Mouse (Mus musculus): ENCODE data around the gene Agk. TPM values are rescaled to one million over a fixed set of nuclear protein-coding genes. Genes with fewer than 3 reads are reported as not detected.

The Agk gene
- polyA plus RNA-seq, 1 experiment from 2014 or later, result 48.7 TPM

DNA sequence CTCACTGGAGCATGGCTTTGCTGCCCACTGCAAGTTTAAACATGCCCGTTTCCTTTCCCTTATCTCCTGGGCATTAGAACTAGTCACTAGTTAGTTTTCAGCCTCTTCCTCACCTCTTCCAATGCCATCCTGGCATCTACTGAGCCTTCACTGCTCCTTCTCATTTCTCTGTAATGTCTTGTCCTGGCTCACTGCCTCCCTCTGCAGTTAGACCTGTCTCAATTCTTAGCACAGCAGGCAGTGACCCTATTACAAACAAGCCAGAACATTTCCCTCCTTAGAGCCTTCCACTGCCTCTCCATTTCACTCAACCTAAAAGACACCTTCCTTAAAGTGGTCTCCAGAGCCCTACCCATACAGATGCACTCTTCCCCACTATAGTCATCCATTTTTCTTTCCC lies 66.0 kb downstream of the Agk start:
- 88% methylated on average over 1 of the region's 1 CpGs for WGBS
- Histone ChIP-seq H3K4me1 (replicated peaks; ENCODE audit: control insufficient read depth, insufficient read depth, low read length) (no peaks in the 10 kb centered on the region), H3K36me3 (ENCODE audit: control insufficient read depth, insufficient read depth, low read length) (no peaks in the 10 kb centered on the region; the same call in 1 of the 2 replicates)

DNA sequence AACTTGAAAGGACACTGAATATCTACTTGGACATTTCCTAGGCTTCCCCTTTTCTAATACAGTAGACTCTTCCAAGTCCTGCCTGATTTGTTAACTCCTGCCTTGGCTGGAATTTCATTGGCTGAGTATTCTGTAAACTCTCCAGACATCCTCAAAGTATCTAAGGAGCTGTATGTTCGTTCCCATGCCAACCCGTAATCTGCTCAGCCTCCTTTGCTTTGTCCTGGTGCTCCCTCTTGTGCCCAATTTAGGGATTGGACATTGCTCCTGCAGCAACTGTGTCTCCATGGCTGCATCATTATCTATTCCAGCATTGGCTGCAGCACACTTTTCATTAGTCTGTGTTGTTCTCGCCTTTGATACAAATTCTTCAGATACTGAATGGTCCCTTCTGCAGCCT lies 68.2 kb downstream of the Agk start:
- no peak overlapping the region for H3K4me2 ChIP-seq (ENCODE audit: low read depth, low read length, severe bottlenecking)
- H3K27me3 ChIP-seq (ENCODE audit: control insufficient read depth, insufficient read depth, low read length), result no peaks in the 10 kb centered on the region
- no peak overlapping the region for H3K4me3 ChIP-seq (ENCODE audit: low read depth, low read length)
- no peak overlapping the region for H3K9ac ChIP-seq (ENCODE audit: low read length)
- DNase-seq (ENCODE audit: low spot score) (peak; percentile 81), ATAC-seq (replicated peaks; ENCODE audit: low FRiP score) (peak; percentile 94)
- H3K9me3 ChIP-seq (ENCODE audit: control insufficient read depth, low read length), result no peaks in the 10 kb centered on the region
- H3K4me1 ChIP-seq (replicated peaks; ENCODE audit: control insufficient read depth, insufficient read depth, low read length), result no peaks in the 10 kb centered on the region
- H3K36me3 ChIP-seq (ENCODE audit: control insufficient read depth, insufficient read depth, low read length), result no peaks in the 10 kb centered on the region
- no peak overlapping the region for H3K27ac ChIP-seq (ENCODE audit: low read depth, low read length)
- WGBS, result 22% methylated on average over 3 of the region's 3 CpGs

More for the DNA sequence above, 66.0 kb downstream of the Agk start:
- Histone ChIP-seq H3K9ac (ENCODE audit: low read length) (no peak overlapping the region), H3K27ac (ENCODE audit: low read depth, low read length) (no peak overlapping the region), H3K9me3 (ENCODE audit: control insufficient read depth, low read length) (no peaks in the 10 kb centered on the region), H3K4me3 (ENCODE audit: low read depth, low read length) (no peak overlapping the region), H3K27me3 (ENCODE audit: control insufficient read depth, insufficient read depth, low read length) (no peaks in the 10 kb centered on the region), H3K4me2 (ENCODE audit: low read depth, low read length, severe bottlenecking) (no peak overlapping the region)
- ATAC-seq (replicated peaks; ENCODE audit: low FRiP score) (no peak), DNase-seq (ENCODE audit: low spot score) (no peak)

DNA sequence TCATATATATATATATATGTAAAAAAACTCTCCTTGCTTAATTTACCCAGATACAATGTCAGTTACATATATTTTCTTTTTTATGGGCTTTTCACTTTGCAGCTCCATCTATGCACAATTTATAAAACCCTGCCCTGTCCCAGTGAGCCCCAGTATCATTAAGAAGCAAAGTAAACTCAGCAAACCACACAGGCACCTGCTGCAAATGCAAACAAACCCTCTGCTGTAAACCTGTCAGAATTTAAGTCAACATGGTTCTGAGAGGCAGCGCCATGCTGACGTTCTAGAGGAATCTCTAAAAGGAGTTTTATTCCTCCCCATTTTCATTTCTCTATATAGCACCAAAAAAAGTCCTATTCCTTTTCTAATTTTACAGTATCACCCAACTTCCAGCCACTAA lies 77.1 kb downstream of the Agk start:
- Histone ChIP-seq H3K36me3 (ENCODE audit: control insufficient read depth, insufficient read depth, low read length) (no peaks in the 10 kb centered on the region; the same call in 1 of the 2 replicates), H3K4me3 (ENCODE audit: low read depth, low read length) (no peak overlapping the region), H3K27me3 (ENCODE audit: control insufficient read depth, insufficient read depth, low read length) (no peaks in the 10 kb centered on the region), H3K4me1 (replicated peaks; ENCODE audit: control insufficient read depth, insufficient read depth, low read length) (no peaks in the 10 kb centered on the region), H3K27ac (ENCODE audit: low read depth, low read length) (no peak overlapping the region), H3K4me2 (ENCODE audit: low read depth, low read length, severe bottlenecking) (no peak overlapping the region), H3K9me3 (ENCODE audit: control insufficient read depth, low read length) (no peaks in the 10 kb centered on the region), H3K9ac (ENCODE audit: low read length) (no peak overlapping the region)
- no peak for DNase-seq (ENCODE audit: low spot score)
- WGBS, result 93% methylated on average over 2 of the region's 2 CpGs
- ATAC-seq (replicated peaks; ENCODE audit: low FRiP score), result no peak

DNA sequence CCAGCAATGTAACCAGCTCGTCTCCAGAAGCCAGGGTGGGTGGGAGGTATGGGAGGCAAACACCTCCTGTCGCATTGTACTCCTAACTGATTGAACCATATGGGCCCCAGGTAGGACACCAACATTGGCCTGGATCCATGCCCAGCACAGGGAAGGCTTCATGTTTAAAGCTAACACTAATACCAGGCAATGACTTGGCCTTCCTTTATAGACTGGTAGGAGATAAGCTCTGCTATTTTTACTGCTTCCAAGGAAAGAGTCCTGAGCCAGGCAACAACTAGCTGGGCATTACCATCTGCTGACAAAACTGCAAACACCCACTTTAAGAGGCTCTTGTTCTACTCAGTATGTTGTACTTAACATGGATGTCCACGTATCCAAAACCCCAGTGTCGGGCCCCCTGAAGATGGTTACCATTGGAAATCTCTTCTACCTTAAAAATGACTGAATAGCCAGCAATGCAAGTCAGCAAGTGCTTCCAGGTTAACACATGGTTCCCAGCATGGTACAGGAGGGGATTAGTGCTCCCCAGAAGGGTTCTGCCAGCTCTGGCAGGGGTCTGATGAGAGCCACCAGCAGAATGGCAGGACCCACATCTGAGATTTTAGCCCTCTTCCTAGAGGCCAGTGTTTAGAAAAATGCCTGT lies 78.8 kb downstream of the Agk start:
- no peaks in the 10 kb centered on the region; the same call in 1 of the 2 replicates for H3K36me3 ChIP-seq (ENCODE audit: control insufficient read depth, insufficient read depth, low read length)
- H3K4me2 ChIP-seq (ENCODE audit: low read depth, low read length, severe bottlenecking), result no peak overlapping the region
- ATAC-seq (replicated peaks; ENCODE audit: low FRiP score), result no peak
- no peak for DNase-seq (ENCODE audit: low spot score)
- no peak overlapping the region for H3K4me3 ChIP-seq (ENCODE audit: low read depth, low read length)
- no peaks in the 10 kb centered on the region for H3K27me3 ChIP-seq (ENCODE audit: control insufficient read depth, insufficient read depth, low read length)
- no peaks in the 10 kb centered on the region for H3K4me1 ChIP-seq (replicated peaks; ENCODE audit: control insufficient read depth, insufficient read depth, low read length)
- WGBS, result 94% methylated on average over 4 of the region's 4 CpGs
- H3K9me3 ChIP-seq (ENCODE audit: control insufficient read depth, low read length), result no peaks in the 10 kb centered on the region
- H3K27ac ChIP-seq (ENCODE audit: low read depth, low read length), result no peak overlapping the region
- no peak overlapping the region for H3K9ac ChIP-seq (ENCODE audit: low read length)

DNA sequence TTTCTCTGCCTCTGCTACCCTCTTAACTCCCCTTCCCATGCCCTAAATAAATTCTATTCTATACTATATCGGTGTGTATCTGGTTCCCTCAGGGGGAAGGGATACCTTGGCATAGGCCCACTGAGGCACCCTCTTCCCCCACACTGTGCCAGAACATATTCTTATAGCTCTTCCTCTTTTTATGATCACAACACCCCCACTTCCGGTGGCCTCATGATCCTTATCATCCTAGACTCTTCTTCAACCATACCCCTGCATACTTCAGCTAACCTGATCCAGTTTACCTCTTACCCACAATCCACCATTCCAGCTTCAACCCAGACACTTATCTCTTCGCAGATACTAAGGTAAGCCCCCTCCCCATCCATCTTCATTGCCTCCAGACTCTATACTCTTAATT lies 86.1 kb downstream of the Agk start:
- H3K27me3 ChIP-seq (ENCODE audit: control insufficient read depth, insufficient read depth, low read length), result no peaks in the 10 kb centered on the region
- H3K4me3 ChIP-seq (ENCODE audit: low read depth, low read length), result no peak overlapping the region
- 92% methylated on average over 3 of the region's 3 CpGs for WGBS
- no peaks in the 10 kb centered on the region; the same call in 1 of the 2 replicates for H3K36me3 ChIP-seq (ENCODE audit: control insufficient read depth, insufficient read depth, low read length)
- H3K4me1 ChIP-seq (replicated peaks; ENCODE audit: control insufficient read depth, insufficient read depth, low read length), result no peaks in the 10 kb centered on the region
- ATAC-seq (replicated peaks; ENCODE audit: low FRiP score) (no peak), DNase-seq (ENCODE audit: low spot score) (no peak)
- no peak overlapping the region for H3K9ac ChIP-seq (ENCODE audit: low read length)
- no peaks in the 10 kb centered on the region for H3K9me3 ChIP-seq (ENCODE audit: control insufficient read depth, low read length)
- no peak overlapping the region for H3K4me2 ChIP-seq (ENCODE audit: low read depth, low read length, severe bottlenecking)
- H3K27ac ChIP-seq (ENCODE audit: low read depth, low read length), result no peak overlapping the region

DNA sequence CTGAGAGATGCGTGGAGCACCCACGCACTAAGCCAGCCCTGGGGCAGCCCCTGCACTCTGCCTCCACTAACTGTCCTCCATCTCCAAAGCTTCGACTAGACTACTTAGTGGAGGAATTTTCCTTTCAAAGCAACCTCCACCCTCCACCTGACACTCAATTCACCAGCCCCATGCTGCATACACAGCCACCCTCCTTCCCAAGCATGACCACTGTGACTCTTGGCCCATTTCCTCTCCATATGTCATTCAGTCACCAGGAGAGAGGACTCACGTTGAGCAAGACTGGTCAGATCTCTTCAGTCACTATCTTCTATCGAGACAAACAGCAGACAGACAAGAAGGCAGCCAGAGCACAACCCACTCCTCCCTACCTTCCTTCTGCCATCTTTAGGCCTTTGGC lies 88.1 kb downstream of the Agk start:
- no peaks in the 10 kb centered on the region for H3K27me3 ChIP-seq (ENCODE audit: control insufficient read depth, insufficient read depth, low read length)
- no peak overlapping the region for H3K4me2 ChIP-seq (ENCODE audit: low read depth, low read length, severe bottlenecking)
- H3K9me3 ChIP-seq (ENCODE audit: control insufficient read depth, low read length), result no peaks in the 10 kb centered on the region
- DNase-seq (ENCODE audit: low spot score) (no peak), ATAC-seq (replicated peaks; ENCODE audit: low FRiP score) (no peak)
- no peak overlapping the region for H3K4me3 ChIP-seq (ENCODE audit: low read depth, low read length)
- H3K27ac ChIP-seq (ENCODE audit: low read depth, low read length), result no peak overlapping the region
- 91% methylated on average over 5 of the region's 5 CpGs for WGBS
- H3K9ac ChIP-seq (ENCODE audit: low read length), result no peak overlapping the region
- no peaks in the 10 kb centered on the region for H3K4me1 ChIP-seq (replicated peaks; ENCODE audit: control insufficient read depth, insufficient read depth, low read length)
- no peaks in the 10 kb centered on the region; the same call in 1 of the 2 replicates for H3K36me3 ChIP-seq (ENCODE audit: control insufficient read depth, insufficient read depth, low read length)

DNA sequence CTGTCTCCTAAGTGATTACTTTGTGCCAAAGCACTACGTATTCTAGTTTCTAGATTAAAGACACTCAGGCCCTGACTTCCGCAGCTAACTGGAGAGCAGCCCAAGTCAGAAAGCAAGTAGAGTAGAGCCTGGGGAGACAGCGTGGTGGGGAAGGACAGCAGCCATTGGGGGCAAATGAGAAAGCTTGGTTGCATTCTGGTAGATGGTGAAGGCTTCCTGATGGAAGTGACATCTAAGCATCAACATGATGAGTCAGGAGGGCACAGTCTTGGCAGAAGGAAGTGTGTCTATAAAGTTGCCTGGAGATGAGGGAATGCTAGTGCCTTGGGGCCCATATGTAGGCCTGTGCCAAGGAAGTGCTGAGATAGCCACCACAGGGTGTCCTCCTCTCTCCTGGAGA lies 88.6 kb downstream of the Agk start:
- ATAC-seq (replicated peaks; ENCODE audit: low FRiP score) (no peak), DNase-seq (ENCODE audit: low spot score) (no peak)
- Histone ChIP-seq H3K9me3 (ENCODE audit: control insufficient read depth, low read length) (no peaks in the 10 kb centered on the region), H3K9ac (ENCODE audit: low read length) (no peak overlapping the region), H3K27ac (ENCODE audit: low read depth, low read length) (no peak overlapping the region), H3K4me3 (ENCODE audit: low read depth, low read length) (no peak overlapping the region), H3K27me3 (ENCODE audit: control insufficient read depth, insufficient read depth, low read length) (no peaks in the 10 kb centered on the region), H3K4me1 (replicated peaks; ENCODE audit: control insufficient read depth, insufficient read depth, low read length) (no peaks in the 10 kb centered on the region), H3K36me3 (ENCODE audit: control insufficient read depth, insufficient read depth, low read length) (no peaks in the 10 kb centered on the region; the same call in 1 of the 2 replicates), H3K4me2 (ENCODE audit: low read depth, low read length, severe bottlenecking) (no peak overlapping the region)
- WGBS, result 93% methylated on average over 3 of the region's 3 CpGs

DNA sequence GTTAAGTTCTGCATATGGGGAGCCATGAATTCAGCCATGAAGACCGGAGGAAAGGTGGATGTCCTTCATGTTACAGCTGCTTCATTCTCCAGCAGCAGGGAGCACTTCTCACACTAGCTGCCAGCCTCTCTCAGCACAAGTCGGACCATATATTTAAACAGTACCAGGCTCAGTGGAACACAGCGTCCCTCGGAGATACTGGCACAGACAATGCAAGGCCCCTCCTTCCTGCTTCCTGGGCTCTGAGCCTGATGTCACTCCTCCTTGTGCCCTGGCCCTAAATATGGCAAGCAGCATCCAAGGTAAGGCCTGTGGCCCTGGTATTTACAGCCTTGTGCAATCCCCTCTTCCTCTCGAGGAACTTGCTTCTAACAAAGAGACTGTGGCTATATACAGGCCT lies 90.8 kb downstream of the Agk start:
- H3K9ac ChIP-seq (ENCODE audit: low read length), result no peak overlapping the region
- no peaks in the 10 kb centered on the region for H3K9me3 ChIP-seq (ENCODE audit: control insufficient read depth, low read length)
- 82% methylated on average over 5 of the region's 5 CpGs for WGBS
- no peaks in the 10 kb centered on the region for H3K36me3 ChIP-seq (ENCODE audit: control insufficient read depth, insufficient read depth, low read length)
- H3K4me1 ChIP-seq (replicated peaks; ENCODE audit: control insufficient read depth, insufficient read depth, low read length), result no peaks in the 10 kb centered on the region
- H3K4me3 ChIP-seq (ENCODE audit: low read depth, low read length), result no peak overlapping the region
- ATAC-seq (replicated peaks; ENCODE audit: low FRiP score) (no peak), DNase-seq (ENCODE audit: low spot score) (no peak)
- no peak overlapping the region for H3K4me2 ChIP-seq (ENCODE audit: low read depth, low read length, severe bottlenecking)
- H3K27me3 ChIP-seq (ENCODE audit: control insufficient read depth, insufficient read depth, low read length), result no peaks in the 10 kb centered on the region
- H3K27ac ChIP-seq (ENCODE audit: low read depth, low read length), result no peak overlapping the region

DNA sequence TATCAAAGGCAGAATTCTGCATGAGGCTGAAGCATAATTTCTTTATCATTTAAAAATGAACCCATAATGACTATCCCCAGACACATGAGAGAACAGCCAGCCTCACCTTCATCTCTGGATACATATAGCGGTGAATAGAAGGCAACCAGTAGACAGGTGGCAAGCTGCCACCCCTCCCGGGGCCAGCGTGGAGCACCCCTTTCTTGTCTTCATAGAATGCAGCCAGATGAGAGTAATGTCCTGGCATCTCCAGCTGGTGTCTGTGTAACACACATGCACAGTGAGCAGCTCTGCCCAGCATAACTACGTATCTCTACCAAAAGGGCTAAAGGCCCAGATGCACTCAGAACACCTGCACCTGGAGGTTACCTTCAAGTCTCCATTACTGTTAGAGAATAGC lies 93.4 kb downstream of the Agk start:
- no peaks in the 10 kb centered on the region for H3K36me3 ChIP-seq (ENCODE audit: control insufficient read depth, insufficient read depth, low read length)
- no peak overlapping the region for H3K27ac ChIP-seq (ENCODE audit: low read depth, low read length)
- no peaks in the 10 kb centered on the region for H3K9me3 ChIP-seq (ENCODE audit: control insufficient read depth, low read length)
- no peak for ATAC-seq (replicated peaks; ENCODE audit: low FRiP score)
- H3K9ac ChIP-seq (ENCODE audit: low read length), result no peak overlapping the region
- H3K4me1 ChIP-seq (replicated peaks; ENCODE audit: control insufficient read depth, insufficient read depth, low read length), result no peaks in the 10 kb centered on the region
- no peak for DNase-seq (ENCODE audit: low spot score)
- WGBS, result 94% methylated on average over 4 of the region's 4 CpGs
- no peaks in the 10 kb centered on the region for H3K27me3 ChIP-seq (ENCODE audit: control insufficient read depth, insufficient read depth, low read length)
- H3K4me3 ChIP-seq (ENCODE audit: low read depth, low read length), result no peak overlapping the region
- no peak overlapping the region for H3K4me2 ChIP-seq (ENCODE audit: low read depth, low read length, severe bottlenecking)

All from forebrain, embryonic 11.5 days (tissue).